Mouse (Mus musculus) kidney, adult 11 months (tissue): ENCODE results near the gene Gm20388.

Source experiments
- DNase-seq: peaks from one replicate; pipeline ENCODE4 v3.0.0; 2022

Gm20388 gene

GRCm38 (mm10) chr8:121861276-121861675 is 1950.6 kb downstream of the Gm20388 start:
- DNase-seq: no peak

- DNase-seq: no peak
Measured at GRCm38 (mm10) chr8:121861806-121862548, 1951.3 kb downstream of the Gm20388 start.

GRCm38 (mm10) chr8:121865356-121865755 is 1954.7 kb downstream of the Gm20388 start:
- DNase-seq: no peak

- no peak for DNase-seq
Measured at GRCm38 (mm10) chr8:121868196-121868595, 1957.6 kb downstream of the Gm20388 start.

GRCm38 (mm10) chr8:121868896-121869295 is 1958.3 kb downstream of the Gm20388 start:
- no peak for DNase-seq

- no peak for DNase-seq
Measured at GRCm38 (mm10) chr8:121870190-121870589, 1959.5 kb downstream of the Gm20388 start.

GRCm38 (mm10) chr8:121871833-121872440 is 1961.3 kb downstream of the Gm20388 start:
- DNase-seq: no peak

- peak; percentile 56 for DNase-seq
Measured at GRCm38 (mm10) chr8:121874031-121874430, 1963.4 kb downstream of the Gm20388 start.

DNA sequence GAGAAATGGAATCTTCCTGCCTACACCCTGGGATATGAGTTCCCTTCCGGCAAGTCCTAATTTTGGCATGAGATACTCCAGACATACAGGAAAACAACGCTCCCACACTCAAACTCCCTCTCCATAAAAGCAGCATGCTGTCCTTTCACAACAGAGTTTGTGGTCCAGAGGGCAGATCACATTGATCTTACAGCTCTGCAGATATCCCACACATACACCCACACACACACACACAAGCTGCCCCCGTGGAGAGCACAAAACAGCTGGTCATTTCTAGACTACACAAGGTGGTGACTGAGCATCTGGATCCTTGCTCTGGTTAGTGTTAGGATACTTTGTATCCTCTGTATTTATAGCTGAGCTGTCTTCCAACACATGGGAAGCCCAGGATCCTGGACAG is 1964.4 kb downstream of the Gm20388 start:
- no peak for DNase-seq

DNA sequence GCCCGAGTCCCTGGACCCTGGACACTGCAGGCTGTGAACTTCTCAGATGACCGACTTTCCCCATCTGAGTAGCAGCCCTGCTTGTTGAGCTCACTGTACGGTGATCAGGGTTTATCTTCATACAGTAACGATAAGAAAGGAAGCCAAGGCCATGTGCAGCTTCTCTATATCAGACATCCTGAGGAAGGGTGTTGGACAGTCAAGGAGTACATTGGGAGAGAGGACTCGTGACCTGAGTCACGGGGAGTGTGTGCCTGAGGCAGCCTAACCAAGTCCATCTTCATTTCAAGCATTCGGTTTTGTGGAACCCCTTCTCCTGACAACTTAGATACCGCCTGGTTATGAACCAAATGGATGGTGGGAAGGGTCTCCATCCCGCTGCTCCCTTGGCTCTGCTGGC is 1964.9 kb downstream of the Gm20388 start:
- DNase-seq: no peak

DNA sequence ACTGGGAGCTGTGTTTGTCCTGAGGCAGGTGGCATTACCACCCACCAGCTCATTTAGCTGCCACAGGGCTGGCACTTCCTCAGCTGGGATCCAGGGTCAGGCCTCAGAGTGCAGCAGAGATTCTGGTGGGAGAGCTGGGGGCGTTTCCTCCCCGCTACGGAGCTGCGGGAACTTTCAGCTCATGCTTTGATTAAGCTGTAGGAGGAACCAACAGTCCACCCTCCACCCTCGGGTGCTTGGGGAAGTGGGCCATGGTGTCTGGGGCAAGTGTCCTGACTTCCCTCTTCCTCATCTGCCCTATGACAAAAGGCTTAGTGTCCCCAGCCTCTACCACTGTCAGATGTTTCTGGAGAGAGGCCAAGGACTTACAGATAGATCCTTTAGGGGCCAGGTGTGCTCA is 1966.6 kb downstream of the Gm20388 start:
- DNase-seq: no peak

DNA sequence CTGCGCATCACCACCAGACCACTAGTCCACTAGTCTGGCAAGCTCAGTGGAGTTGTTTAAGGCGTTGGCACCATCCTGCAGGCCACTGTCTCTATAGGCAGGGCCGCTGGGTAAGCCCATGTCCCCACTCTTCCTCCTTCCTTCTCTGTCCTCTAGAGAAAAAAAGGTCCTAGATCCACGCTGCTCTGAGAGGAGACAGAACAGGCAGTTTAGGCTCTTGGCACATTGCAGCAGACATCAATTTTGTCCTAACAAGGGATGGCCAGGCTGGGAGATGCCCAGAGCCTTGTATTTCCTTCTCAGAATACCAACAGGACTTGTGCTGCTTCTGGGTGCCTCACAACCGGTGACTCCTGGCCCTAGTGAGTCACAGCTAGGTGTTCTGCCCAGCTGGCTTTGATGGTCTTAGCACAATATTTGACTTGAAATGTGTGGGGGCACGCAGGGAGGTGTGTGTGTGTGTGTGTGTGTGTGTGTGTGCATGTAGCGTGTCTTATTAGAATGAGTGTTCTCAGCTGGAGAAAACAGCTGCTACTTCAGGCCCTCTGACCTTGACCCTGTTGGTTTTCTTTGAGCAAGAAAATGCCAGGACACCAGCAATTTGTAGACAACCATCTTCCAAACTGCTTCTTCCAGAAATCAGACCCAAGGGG is 1967.3 kb downstream of the Gm20388 start:
- DNase-seq: no peak

DNA sequence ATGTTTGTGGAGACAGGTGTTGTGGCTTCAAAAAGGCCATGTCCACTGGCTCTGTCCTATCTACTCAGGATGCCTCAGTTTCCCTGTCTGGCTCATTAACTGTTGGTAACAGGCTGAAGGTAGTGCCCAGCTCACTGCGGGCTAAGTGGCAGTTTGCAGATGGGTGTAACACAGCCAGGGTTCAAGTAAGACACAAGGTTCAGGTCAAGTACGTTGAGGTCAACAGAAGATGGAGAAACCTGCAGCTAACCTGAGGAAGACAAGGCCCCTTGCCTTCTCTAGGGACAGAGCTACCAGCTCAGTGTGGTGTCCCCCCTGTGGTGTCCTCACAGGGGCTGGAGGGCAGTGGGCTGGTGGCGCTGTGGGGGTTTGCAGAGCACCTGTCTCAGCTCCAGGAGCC is 1969.1 kb downstream of the Gm20388 start:
- DNase-seq: no peak

DNA sequence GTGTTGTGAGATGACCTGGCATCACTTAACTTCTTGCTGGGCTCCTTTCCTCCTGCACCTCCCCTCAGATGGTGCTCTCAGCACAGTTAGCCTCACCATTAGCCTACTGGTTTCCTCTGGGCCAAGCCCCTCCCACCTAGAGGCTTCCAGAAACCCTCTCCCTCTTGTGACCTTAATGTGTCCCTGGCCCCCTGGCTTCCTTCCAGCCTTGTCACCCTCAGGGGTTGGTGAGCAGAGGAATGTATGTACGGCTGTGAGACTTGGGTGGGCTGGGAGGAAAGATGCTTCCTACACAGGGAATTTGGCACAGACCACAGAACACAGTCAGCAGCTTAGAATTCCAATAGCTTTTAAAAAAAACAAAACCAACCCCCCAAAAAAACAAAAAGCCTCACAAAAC is 1970.2 kb downstream of the Gm20388 start:
- DNase-seq: no peak

DNA sequence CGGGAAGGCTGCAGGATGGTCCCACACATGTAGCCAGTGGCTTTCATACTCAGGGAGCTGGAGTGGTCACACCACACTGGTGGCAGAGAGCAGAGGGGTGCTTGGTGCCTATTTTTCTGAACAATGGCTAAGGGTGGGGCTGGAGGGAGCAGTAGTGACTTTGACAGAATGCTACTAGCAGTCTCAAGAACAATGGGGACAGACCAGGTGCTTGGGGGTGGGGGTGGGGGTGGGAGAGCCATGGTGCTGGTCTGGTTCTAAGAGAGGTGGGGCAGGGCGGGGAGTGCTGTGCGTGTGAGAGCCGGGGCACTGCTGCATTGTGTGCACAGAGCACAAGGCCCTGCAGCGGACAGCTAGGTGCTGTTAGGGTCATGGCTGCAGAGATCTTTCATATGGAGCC is 1971.3 kb downstream of the Gm20388 start:
- DNase-seq: no peak

GRCm38 (mm10) chr8:121884181-121884580 is 1973.5 kb downstream of the Gm20388 start:
- no peak for DNase-seq

DNA sequence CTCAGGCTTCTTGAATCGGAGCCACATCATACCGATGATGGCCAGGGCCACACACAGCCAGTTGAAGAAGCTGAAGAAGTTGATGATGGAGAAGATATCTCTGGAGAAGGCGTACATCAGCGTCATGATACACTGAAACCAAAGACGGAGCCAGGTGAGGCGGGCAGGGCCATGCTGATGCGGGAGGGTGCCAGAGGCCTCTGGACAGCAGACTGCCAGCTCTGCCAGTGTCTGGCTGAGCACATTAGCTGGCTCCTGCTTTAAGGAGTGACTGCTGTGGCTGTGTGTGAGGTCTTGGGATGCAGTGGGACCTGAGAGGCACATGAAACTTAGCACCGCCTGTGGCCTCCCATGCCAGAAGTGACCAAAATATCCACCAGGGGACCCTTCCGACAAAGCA is 1974.4 kb downstream of the Gm20388 start:
- DNase-seq: no peak

GRCm38 (mm10) chr8:121885433-121885832 is 1974.8 kb downstream of the Gm20388 start:
- no peak for DNase-seq

DNA sequence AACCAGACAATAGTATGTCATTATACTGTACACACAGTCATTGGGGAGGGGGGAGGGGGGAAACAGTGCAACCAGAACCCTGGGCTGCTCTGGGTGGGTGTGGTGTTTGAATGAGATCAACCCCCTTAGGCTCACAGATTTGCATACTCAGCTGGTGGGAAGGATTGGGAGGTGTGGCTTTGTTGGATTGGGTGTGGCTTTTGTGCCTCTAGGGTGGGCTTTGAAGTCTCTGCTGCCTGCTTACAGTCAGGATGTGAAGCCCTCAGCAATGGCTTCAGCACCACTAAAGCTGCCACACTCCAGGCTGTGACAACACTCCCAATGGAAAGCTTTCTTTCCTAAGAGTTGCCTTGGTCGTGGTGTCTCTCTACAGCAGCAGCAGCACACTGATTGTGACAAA is 1976.9 kb downstream of the Gm20388 start:
- no peak for DNase-seq

GRCm38 (mm10) chr8:121889317-121889716 is 1978.7 kb downstream of the Gm20388 start:
- no peak for DNase-seq

- no peak for DNase-seq
Measured at GRCm38 (mm10) chr8:121889810-121890785, 1979.5 kb downstream of the Gm20388 start.

DNA sequence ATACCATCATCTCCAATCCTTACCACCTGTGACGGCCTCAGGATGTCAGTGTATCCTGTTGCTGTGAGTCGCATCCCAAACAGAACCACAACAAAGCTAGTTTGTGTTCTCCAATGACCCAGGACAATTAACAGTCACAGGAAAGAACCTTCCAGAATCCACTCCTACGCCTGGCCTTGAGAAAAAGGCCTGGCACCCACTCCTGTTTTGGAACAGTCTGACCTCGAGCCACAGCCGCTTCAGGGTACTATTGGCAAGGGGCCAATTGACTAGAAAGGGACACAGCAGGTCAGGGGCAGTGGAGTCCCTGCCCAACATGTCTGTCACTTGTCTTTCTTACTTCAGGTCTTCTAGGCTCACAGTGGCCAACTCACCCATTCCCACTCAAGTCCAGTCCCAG is 1982.2 kb downstream of the Gm20388 start:
- DNase-seq: no peak

DNA sequence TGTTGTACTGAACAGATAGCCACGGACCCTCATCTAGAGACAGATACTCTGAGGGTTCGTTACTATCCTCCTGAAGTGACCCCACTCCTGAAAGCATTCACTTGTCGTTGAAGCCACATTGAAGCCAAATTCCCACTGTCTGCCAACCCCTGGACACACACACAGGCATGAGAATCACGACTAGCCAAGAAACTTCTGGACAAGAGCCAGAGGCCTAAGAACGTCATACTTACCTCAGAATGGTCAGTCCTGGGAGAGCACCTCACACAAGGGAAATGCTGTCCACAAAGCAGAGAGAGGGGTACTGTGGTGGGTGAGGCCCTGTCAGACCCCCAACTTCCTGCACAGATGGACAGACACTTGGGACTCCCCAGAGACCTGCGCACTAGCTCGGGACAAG is 1985.3 kb downstream of the Gm20388 start:
- no peak for DNase-seq
